Mouse (Mus musculus) lung, embryonic 16.5 days (tissue): ENCODE data around the gene Prkca. TPM values are rescaled to one million over a fixed set of nuclear protein-coding genes. Genes with fewer than 3 reads are reported as not detected.

Experiments
- ATAC-seq: fragments of 200-750 bp; cut with Nextera tagmentation; 2 replicates; pipeline ENCODE4 v1.8.0; 2017; ENCODE audit warnings: low read depth, mild to moderate bottlenecking, moderate library complexity
- H3K27ac ChIP-seq: fragments of 300-500 bp; sonication (generic); 2 replicates; pipeline ENCODE4 v1.5.1; 2014; ENCODE audit warnings: mild to moderate bottlenecking, control low read depth, low read length
- H3K27me3 ChIP-seq: fragments of 300-500 bp; sonication (generic); 2 replicates; pipeline ENCODE4 v1.6.1; 2014; ENCODE audit warnings: low read depth, low read length, mixed read lengths; ENCODE audit not compliant: control insufficient read depth, insufficient read depth
- H3K36me3 ChIP-seq: fragments of 300-500 bp; sonication (generic); 2 replicates; pipeline ENCODE4 v1.6.1; 2014; ENCODE audit warnings: low read length; ENCODE audit not compliant: control insufficient read depth, insufficient read depth
- H3K4me1 ChIP-seq: fragments of 300-500 bp; sonication (generic); replicated peaks from 2 replicates; pipeline ENCODE4 v1.6.1; 2014; ENCODE audit warnings: low read length, mixed read lengths; ENCODE audit not compliant: control insufficient read depth, insufficient read depth
- H3K4me2 ChIP-seq: fragments of 300-500 bp; sonication (generic); 2 replicates; pipeline ENCODE4 v1.6.1; 2014; ENCODE audit warnings: low read depth, low read length, control low read depth
- H3K4me3 ChIP-seq: fragments of 300-500 bp; sonication (generic); 2 replicates; pipeline ENCODE4 v1.5.1; 2014; ENCODE audit warnings: mild to moderate bottlenecking, low read length, control low read depth
- H3K9ac ChIP-seq: fragments of 300-500 bp; sonication (generic); 2 replicates; pipeline ENCODE4 v1.6.1; 2014; ENCODE audit warnings: low read length, control low read depth
- H3K9me3 ChIP-seq: fragments of 300-500 bp; sonication (generic); 2 replicates; pipeline ENCODE4 v1.6.1; 2016; ENCODE audit warnings: low read length; ENCODE audit not compliant: control insufficient read depth
- WGBS: fragments of 180-500 bp; shearing (Covaris S2); extraction: QIAGEN DNeasy Blood & Tissue Kit; methylation state at CpG from one replicate; pipeline ENCODE4 v1.1.7; 2014; 5-methylcytosine and 5-hydroxymethylcytosine counted together
- polyA plus RNA-seq: library from polyadenylated mRNA; unstranded; fragments of >200 nt; fragmentation: Nextera tagmentation; extraction: Ambion mirVana; gene quantifications from 2 replicates; pipeline ENCODE4 v1.2.1, GENCODE M21; 2015

The Prkca gene
- polyA plus RNA-seq, 1 experiment from 2014 or later, result 10.1 TPM

DNA sequence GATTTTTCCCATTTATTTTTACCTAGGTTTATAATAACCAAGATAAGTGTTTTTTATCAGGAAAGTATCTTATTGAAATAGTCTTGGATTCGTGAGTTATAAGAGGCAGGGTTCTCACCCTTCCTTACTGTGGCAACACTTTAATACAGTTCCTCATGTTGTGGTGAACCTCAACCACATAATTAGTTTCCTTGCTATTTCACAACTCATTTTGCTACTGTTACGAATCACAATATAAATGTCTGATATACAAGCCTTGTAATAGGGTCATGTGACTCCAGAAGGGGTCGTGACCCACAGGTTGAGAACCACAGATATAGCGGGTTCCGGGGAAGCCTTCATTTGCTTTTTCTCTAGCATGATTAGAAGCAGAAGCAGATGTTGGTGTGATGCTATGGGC is 275.3 kb downstream of the Prkca start:
- H3K27me3 ChIP-seq, result no peaks in the 10 kb centered on the region
- 78% methylated on average over 5 of the region's 5 CpGs for WGBS

DNA sequence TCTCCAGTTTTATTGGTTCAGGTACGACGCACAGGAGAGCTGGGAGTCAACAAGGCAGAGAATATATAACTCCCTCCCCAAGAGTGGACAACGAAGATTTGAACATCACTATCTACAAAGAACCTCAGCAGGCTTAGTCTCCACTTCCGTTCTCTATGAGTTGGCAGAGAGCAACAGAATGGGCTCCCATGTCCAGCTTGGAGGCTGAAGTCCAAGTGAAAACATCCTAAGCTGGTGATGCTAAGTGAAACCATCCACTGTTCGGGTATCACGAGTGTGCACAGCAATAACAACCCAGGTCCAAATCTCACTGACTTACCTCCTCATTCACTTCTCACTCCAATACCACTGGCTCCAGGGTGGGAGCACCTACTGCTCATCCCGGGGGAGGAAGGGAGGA is 276.6 kb downstream of the Prkca start:
- H3K27me3 ChIP-seq, result no peaks in the 10 kb centered on the region
- no peak overlapping the region for H3K4me2 ChIP-seq
- H3K4me3 ChIP-seq, result no peak overlapping the region
- no peaks in the 10 kb centered on the region for H3K4me1 ChIP-seq
- H3K9me3 ChIP-seq, result no peaks in the 10 kb centered on the region
- WGBS, result 84% methylated on average over 7 of the region's 7 CpGs
- H3K9ac ChIP-seq, result no peak overlapping the region
- H3K27ac ChIP-seq, result no peak overlapping the region
- ATAC-seq, result no peak
- H3K36me3 ChIP-seq, result no peaks in the 10 kb centered on the region

More for the DNA sequence above, 275.3 kb downstream of the Prkca start:
- Histone ChIP-seq H3K4me1 (no peaks in the 10 kb centered on the region), H3K36me3 (no peaks in the 10 kb centered on the region), H3K4me3 (no peak overlapping the region), H3K9ac (no peak overlapping the region), H3K27ac (no peak overlapping the region), H3K9me3 (no peaks in the 10 kb centered on the region), H3K4me2 (no peak overlapping the region)
- ATAC-seq, result no peak

DNA sequence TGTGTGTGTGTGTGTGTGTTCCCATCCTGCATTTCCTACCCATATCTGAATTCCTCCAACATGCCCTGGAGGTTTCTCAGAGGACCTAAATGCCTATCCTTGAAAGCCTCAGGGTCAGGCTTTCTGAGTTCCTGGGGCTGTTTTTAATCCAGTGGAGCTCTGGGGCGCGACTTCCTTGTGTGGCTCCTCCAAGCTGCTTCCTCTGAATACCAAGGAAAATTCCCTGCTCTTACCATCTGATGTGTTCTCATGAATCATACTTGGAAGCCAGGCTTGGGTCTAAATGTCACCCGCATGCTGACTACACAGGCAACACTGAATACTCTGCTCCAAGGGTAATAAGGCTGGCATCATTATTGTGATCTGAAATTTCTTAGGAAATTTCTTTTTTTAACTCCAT is 279.3 kb downstream of the Prkca start:
- Histone ChIP-seq H3K9me3 (no peaks in the 10 kb centered on the region), H3K4me3 (no peak overlapping the region), H3K36me3 (no peaks in the 10 kb centered on the region), H3K9ac (no peak overlapping the region), H3K4me2 (no peak overlapping the region), H3K4me1 (no peaks in the 10 kb centered on the region), H3K27me3 (no peaks in the 10 kb centered on the region), H3K27ac (no peak overlapping the region)
- WGBS, result 70% methylated on average over 3 of the region's 3 CpGs
- ATAC-seq, result no peak

- Histone ChIP-seq H3K4me2 (no peak overlapping the region), H3K9ac (no peak overlapping the region), H3K27me3 (no peaks in the 10 kb centered on the region), H3K36me3 (no peaks in the 10 kb centered on the region), H3K4me3 (no peak overlapping the region), H3K9me3 (no peaks in the 10 kb centered on the region), H3K4me1 (no peaks in the 10 kb centered on the region), H3K27ac (no peak overlapping the region)
- no peak for ATAC-seq
- WGBS, result 57% methylated on average over 8 of the region's 8 CpGs
Measured at GRCm38 (mm10) chr11:108063096-108063495, 280.6 kb downstream of the Prkca start.

DNA sequence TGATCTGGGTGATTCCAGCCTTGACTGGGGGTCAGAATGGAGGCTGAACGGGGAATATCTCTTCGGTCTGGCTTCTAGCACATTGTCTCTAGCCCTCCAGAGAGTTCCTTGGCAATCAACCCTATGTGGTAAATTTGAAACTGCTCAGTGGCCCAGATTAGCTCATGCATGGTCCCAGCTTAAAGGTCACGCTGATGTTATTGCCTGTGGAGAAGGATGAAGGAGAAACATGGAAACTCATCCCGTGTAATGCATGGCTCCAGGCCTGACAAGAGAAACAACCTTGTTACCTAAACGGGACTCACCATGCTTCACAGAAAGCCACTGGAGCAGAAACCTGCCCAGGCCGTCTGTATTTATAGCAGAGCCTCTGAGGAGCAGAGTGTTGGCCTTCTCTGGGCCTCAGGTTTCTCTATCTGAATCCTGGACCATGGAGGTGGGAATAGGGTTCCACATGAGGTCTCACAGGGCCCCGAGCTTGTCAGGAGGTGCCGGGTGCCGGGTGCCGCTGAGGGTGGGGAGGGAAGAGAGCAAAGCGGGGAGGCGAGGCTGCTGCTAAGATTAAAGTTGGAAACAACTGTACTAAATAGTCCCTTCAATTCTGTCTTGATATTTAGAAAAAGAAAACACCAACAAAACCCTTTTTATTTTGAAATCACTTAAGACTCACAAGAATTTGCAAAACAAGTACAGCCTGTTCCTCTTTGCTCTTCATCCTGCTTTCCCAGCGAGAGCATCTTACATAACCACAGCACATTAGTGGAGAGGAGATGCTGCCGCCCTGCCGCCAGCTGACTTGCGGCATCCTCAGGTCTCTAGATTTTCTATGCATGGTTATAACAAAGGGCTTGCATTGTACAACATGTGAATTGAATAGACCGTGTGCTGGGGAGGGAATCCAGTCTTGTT is 281.9 kb downstream of the Prkca start:
- Histone ChIP-seq H3K4me1 (no peaks in the 10 kb centered on the region), H3K27ac (no peak overlapping the region), H3K4me3 (no peak overlapping the region), H3K4me2 (no peak overlapping the region), H3K9ac (no peak overlapping the region), H3K27me3 (no peaks in the 10 kb centered on the region), H3K36me3 (no peaks in the 10 kb centered on the region), H3K9me3 (no peaks in the 10 kb centered on the region)
- 75% methylated on average over 17 of the region's 17 CpGs for WGBS
- ATAC-seq, result no peak

DNA sequence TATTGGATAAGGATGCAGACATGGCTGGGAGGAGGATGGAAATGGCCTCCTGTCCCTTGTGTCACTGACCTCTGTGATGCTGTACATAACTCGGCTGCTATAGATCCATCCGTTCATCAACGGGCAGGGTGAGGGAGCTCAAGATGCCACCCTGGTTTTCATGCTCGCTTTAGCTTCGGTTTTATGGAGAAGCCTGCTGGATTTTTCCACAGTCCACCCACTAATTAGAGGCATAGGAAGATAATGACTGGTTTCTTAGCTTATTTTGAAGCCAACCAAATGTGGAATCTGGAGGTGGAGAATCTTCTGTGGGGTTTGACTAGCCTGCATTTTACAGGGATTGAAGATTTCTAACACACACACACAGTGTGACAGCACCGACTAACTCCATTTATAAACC is 286.6 kb downstream of the Prkca start:
- Histone ChIP-seq H3K9me3 (no peaks in the 10 kb centered on the region), H3K27me3 (no peaks in the 10 kb centered on the region), H3K4me1 (no peaks in the 10 kb centered on the region), H3K27ac (no peak overlapping the region), H3K36me3 (no peaks in the 10 kb centered on the region), H3K4me2 (no peak overlapping the region), H3K9ac (no peak overlapping the region), H3K4me3 (no peak overlapping the region)
- 84% methylated on average over 6 of the region's 6 CpGs for WGBS
- ATAC-seq, result no peak

GRCm38 (mm10) chr11:108054647-108055046 is 289.1 kb downstream of the Prkca start:
- Histone ChIP-seq H3K4me1 (no peaks in the 10 kb centered on the region), H3K4me2 (no peak overlapping the region), H3K27me3 (no peaks in the 10 kb centered on the region), H3K9me3 (no peaks in the 10 kb centered on the region), H3K4me3 (no peak overlapping the region), H3K9ac (no peak overlapping the region), H3K27ac (no peak overlapping the region), H3K36me3 (no peaks in the 10 kb centered on the region)
- WGBS, result 78% methylated on average over 3 of the region's 3 CpGs
- no peak for ATAC-seq

DNA sequence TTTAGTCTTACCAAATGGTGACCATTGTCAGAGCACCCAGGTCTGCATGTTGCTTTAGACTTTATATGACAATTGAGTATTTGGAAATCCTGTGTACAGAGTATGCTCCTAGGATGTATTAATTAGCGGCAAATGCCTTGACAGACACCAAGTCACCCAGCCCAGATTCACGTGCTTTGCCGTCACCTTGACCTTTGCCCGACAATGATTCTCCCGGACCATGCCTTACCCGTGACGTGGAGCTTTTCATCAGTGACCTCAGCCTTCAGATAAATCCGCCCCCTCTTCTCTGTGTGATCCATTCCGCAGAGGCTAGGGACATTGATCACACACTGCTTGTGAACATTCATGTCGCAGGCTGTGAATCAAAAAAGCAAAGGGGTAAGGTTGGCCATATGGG is 290.0 kb downstream of the Prkca start:
- no peak overlapping the region for H3K27ac ChIP-seq
- WGBS, result 78% methylated on average over 10 of the region's 10 CpGs
- H3K9ac ChIP-seq, result no peak overlapping the region
- no peaks in the 10 kb centered on the region for H3K27me3 ChIP-seq
- H3K36me3 ChIP-seq, result no peaks in the 10 kb centered on the region
- ATAC-seq, result no peak
- no peaks in the 10 kb centered on the region for H3K9me3 ChIP-seq
- H3K4me3 ChIP-seq, result no peak overlapping the region
- H3K4me1 ChIP-seq, result no peaks in the 10 kb centered on the region
- H3K4me2 ChIP-seq, result no peak overlapping the region

GRCm38 (mm10) chr11:108041669-108042068 is 302.1 kb downstream of the Prkca start:
- Histone ChIP-seq H3K4me1 (no peaks in the 10 kb centered on the region), H3K4me3 (no peak overlapping the region), H3K4me2 (no peak overlapping the region), H3K9ac (no peak overlapping the region), H3K36me3 (no peaks in the 10 kb centered on the region), H3K27ac (no peak overlapping the region), H3K27me3 (no peaks in the 10 kb centered on the region), H3K9me3 (no peaks in the 10 kb centered on the region)
- no peak for ATAC-seq
- 76% methylated on average over 7 of the region's 7 CpGs for WGBS
